Mouse (Mus musculus) layer of hippocampus, adult 8-10 months (tissue): Measurements from ENCODE around the gene Pmf1. TPM values are rescaled to one million over a fixed set of nuclear protein-coding genes. Genes with fewer than 3 reads are reported as not detected.

Source experiments
- DNase-seq, 2 experiments: peaks; one replicate each; pipeline ENCODE4 v3.0.0; 2022; ENCODE audit warnings: low spot score in 2 of 2
- total RNA-seq, 4 experiments: library from RNA; stranded (reverse); gene quantifications; 2 replicates each; pipeline ENCODE4 v1.2.4; 2022

The Pmf1 gene
- total RNA-seq: 1 to 10 TPM; 5.5 to 8.3 (median 6.0) TPM

- peak; percentile 87 for DNase-seq
These were observed at the start of gene Pmf1 for GRCm38 (mm10) chr3:88409741-88410644. Gene Pmf1 (minus strand): TSS chr3:88410331.

- DNase-seq: no peak
These were observed 48.7 kb upstream of the Pmf1 start for GRCm38 (mm10) chr3:88458778-88459219.

GRCm38 (mm10) chr3:88456746-88457532, 46.8 kb upstream of the Pmf1 start:
- DNase-seq: no peak

GRCm38 (mm10) chr3:88456313-88456712, 46.2 kb upstream of the Pmf1 start:
- DNase-seq: no peak

GRCm38 (mm10) chr3:88455588-88456264, 45.6 kb upstream of the Pmf1 start:
- no peak for DNase-seq

GRCm38 (mm10) chr3:88454762-88455587, 44.8 kb upstream of the Pmf1 start:
- no peak for DNase-seq

GRCm38 (mm10) chr3:88453986-88454385, 43.9 kb upstream of the Pmf1 start:
- DNase-seq: no peak

- DNase-seq: no peak
These were observed 43.2 kb upstream of the Pmf1 start for GRCm38 (mm10) chr3:88453369-88453768.

GRCm38 (mm10) chr3:88452716-88453115, 42.6 kb upstream of the Pmf1 start:
- no peak for DNase-seq

GRCm38 (mm10) chr3:88452246-88452645, 42.1 kb upstream of the Pmf1 start:
- no peak for DNase-seq

- DNase-seq: no peak
These were observed 40.4 kb upstream of the Pmf1 start for GRCm38 (mm10) chr3:88450379-88451131.

GRCm38 (mm10) chr3:88449395-88450023, 39.4 kb upstream of the Pmf1 start:
- no peak for DNase-seq

GRCm38 (mm10) chr3:88448443-88448842, 38.3 kb upstream of the Pmf1 start:
- no peak for DNase-seq

GRCm38 (mm10) chr3:88447676-88448183, 37.6 kb upstream of the Pmf1 start:
- no peak for DNase-seq

GRCm38 (mm10) chr3:88446471-88447123, 36.5 kb upstream of the Pmf1 start:
- no peak for DNase-seq

GRCm38 (mm10) chr3:88442888-88443287, 32.8 kb upstream of the Pmf1 start:
- DNase-seq: no peak

GRCm38 (mm10) chr3:88442488-88442887, 32.4 kb upstream of the Pmf1 start:
- DNase-seq: no peak

- DNase-seq: no peak
These were observed 30.6 kb upstream of the Pmf1 start for GRCm38 (mm10) chr3:88440500-88441381.
